In the genomic region with DNA sequence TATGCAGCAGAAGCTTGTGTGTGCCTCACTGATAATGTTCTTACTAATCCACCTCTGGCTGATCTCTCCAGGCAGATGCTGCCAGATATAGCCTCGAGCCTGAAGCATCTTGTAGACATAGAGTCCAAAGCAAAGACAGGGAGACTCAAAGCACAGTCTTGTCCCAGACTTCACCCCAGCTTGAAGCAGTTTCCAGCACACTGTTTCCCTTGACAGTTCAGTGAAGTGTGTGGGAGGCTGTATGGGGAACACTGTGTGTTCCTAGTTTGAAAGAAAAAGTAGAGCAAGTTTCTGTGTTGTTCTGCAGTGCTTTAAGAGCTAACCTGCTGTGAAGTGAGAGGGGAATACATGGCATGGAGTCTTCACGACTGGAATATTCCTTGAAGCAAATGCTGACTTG, we compare ENCODE assay signal across 22 mouse cellular contexts.
DNase-seq lines count a peak whose midpoint lies in the region; ATAC-seq and TF ChIP-seq lines count a peak whose summit lies in the region.
"Had no signal": no experiment of that assay in that cellular context is flagged by ENCODE, and none has a peak within 500 bp of the region (broad histone marks: within the 10 kb centered on the region; RNA-seq: fewer than 3 reads in every experiment).

No protein-coding gene starts in this region.

- H3K4me2 ChIP-seq in forebrain, postnatal 0 days (ENCODE audit: low read depth): no peak overlapping the region
- no peak overlapping the region for H3K4me2 ChIP-seq in forebrain, embryonic 12.5 days
- H3K4me2 ChIP-seq: hindbrain, embryonic 13.5 days; liver, embryonic 15.5 days; neural tube, embryonic 12.5 days; stomach, embryonic 15.5 days had no signal

- 38% methylated on average over 2 of the region's 2 CpGs for WGBS in forebrain, postnatal 0 days
- WGBS in forebrain, embryonic 12.5 days: 54% methylated on average over 2 of the region's 2 CpGs
- 25% methylated on average over 2 of the region's 2 CpGs for WGBS in olfactory bulb, adult 2 months

- DNase-seq in forebrain, postnatal 0 days: no peak
- peak; percentile 91 for DNase-seq in brain, adult 2 months (ENCODE audit: low read depth, low spot score)
- DNase-seq in layer of hippocampus, adult 9-11 months: peak; percentile 51
- DNase-seq in adrenal gland, adult 2 months: no peak
- DNase-seq in lung, postnatal 14 days: no peak
- DNase-seq: adrenal gland, adult 8-10 months; cerebellum, adult 11 months; cerebellum, postnatal 36 days; gastrocnemius, postnatal 36 days; heart, postnatal 10 days; kidney, postnatal 4 days had no signal

- H3K27ac ChIP-seq in forebrain, postnatal 0 days (ENCODE audit: low read depth, low read length): no peak overlapping the region
- no peak overlapping the region for H3K27ac ChIP-seq in forebrain, embryonic 12.5 days
- H3K27ac ChIP-seq in olfactory bulb, adult 2 months (ENCODE audit: insufficient read depth, low read depth, low read length): peak overlapping the region; percentile 60; the same call in 1 of the 2 replicates
- H3K27ac ChIP-seq: embryonic facial prominence, embryonic 10.5 days; heart, embryonic 10.5 days; hindbrain, embryonic 13.5 days; liver, embryonic 15.5 days; neural tube, embryonic 12.5 days; stomach, embryonic 15.5 days had no signal

- ATAC-seq in forebrain, postnatal 0 days: peak; percentile 23; the same call in 1 of the 2 replicates
- no peak for ATAC-seq in forebrain, embryonic 12.5 days (ENCODE audit: low FRiP score)
- no peak for ATAC-seq in activated CD4-positive, CD25-positive, alpha-beta regulatory T cell, adult 4 months
- ATAC-seq: forebrain, embryonic 14.5 days; lung, postnatal 0 days had no signal

- H3K4me1 ChIP-seq in forebrain, postnatal 0 days (ENCODE audit: insufficient read depth): no peaks in the 10 kb centered on the region
- H3K4me1 ChIP-seq in forebrain, embryonic 12.5 days: no peaks in the 10 kb centered on the region
- no peaks in the 10 kb centered on the region for H3K4me1 ChIP-seq in olfactory bulb, adult 2 months (ENCODE audit: control insufficient read depth, insufficient read depth, low read length)
- H3K4me1 ChIP-seq: embryonic facial prominence, embryonic 10.5 days; heart, embryonic 10.5 days; liver, embryonic 15.5 days; neural tube, embryonic 12.5 days; stomach, embryonic 15.5 days had no signal

- no peak overlapping the region for H3K9ac ChIP-seq in forebrain, postnatal 0 days
- no peak overlapping the region for H3K9ac ChIP-seq in forebrain, embryonic 12.5 days
- H3K9ac ChIP-seq: hindbrain, embryonic 13.5 days; liver, embryonic 15.5 days; neural tube, embryonic 12.5 days; stomach, embryonic 15.5 days had no signal

- no peaks in the 10 kb centered on the region for H3K36me3 ChIP-seq in forebrain, postnatal 0 days (ENCODE audit: insufficient read depth)
- H3K36me3 ChIP-seq in forebrain, embryonic 12.5 days (replicated peaks): no peaks in the 10 kb centered on the region
- H3K36me3 ChIP-seq: embryonic facial prominence, embryonic 10.5 days; heart, embryonic 10.5 days; hindbrain, embryonic 13.5 days; liver, embryonic 15.5 days; neural tube, embryonic 12.5 days; stomach, embryonic 15.5 days had no signal

- no peaks in the 10 kb centered on the region for H3K27me3 ChIP-seq in forebrain, postnatal 0 days (ENCODE audit: insufficient read depth, low read length)
- no peaks in the 10 kb centered on the region for H3K27me3 ChIP-seq in forebrain, embryonic 12.5 days
- H3K27me3 ChIP-seq: hindbrain, embryonic 13.5 days; liver, embryonic 15.5 days; neural tube, embryonic 12.5 days; stomach, embryonic 15.5 days had no signal

- no peaks in the 10 kb centered on the region for H3K9me3 ChIP-seq in forebrain, postnatal 0 days (ENCODE audit: low read length)
- no peaks in the 10 kb centered on the region for H3K9me3 ChIP-seq in forebrain, embryonic 12.5 days
- H3K9me3 ChIP-seq: embryonic facial prominence, embryonic 10.5 days; heart, embryonic 10.5 days; hindbrain, embryonic 13.5 days; liver, embryonic 15.5 days; neural tube, embryonic 12.5 days; stomach, embryonic 15.5 days had no signal

- TF ChIP-seq POLR2A in olfactory bulb, adult 2 months (IDR thresholded peaks at IDR 0.05; ENCODE audit: insufficient read depth, low read depth, low read length): no peak

- no peak for TF ChIP-seq CTCF in forebrain, postnatal 0 days (IDR thresholded peaks at IDR 0.05; ENCODE audit: low read depth)
- TF ChIP-seq CTCF in olfactory bulb, adult 2 months (IDR thresholded peaks at IDR 0.05; ENCODE audit: insufficient read depth, low read depth, low read length): no peak

- no peak overlapping the region for H3K4me3 ChIP-seq in forebrain, postnatal 0 days (ENCODE audit: low read depth, low read length)
- no peak overlapping the region for H3K4me3 ChIP-seq in forebrain, embryonic 12.5 days (replicated peaks)
- no peak overlapping the region for H3K4me3 ChIP-seq in olfactory bulb, adult 2 months (ENCODE audit: insufficient read depth, low read depth, low read length)
- H3K4me3 ChIP-seq: embryonic facial prominence, embryonic 10.5 days; heart, embryonic 10.5 days; hindbrain, embryonic 13.5 days; liver, embryonic 15.5 days; neural tube, embryonic 12.5 days; stomach, embryonic 15.5 days had no signal

Comparison
In these comparisons a context has a peak if more than half of its experiments do, and no peak if none do; other contexts are left out.
1. DNase-seq: peak in brain, adult 2 months (single experiment) and layer of hippocampus, adult 9-11 months (single experiment); none in forebrain, postnatal 0 days (single experiment), adrenal gland, adult 2 months (single experiment) and lung, postnatal 14 days (single experiment).